Mouse (Mus musculus): ENCODE data around the gene Cltrn.
A peak's percentile ranks its signal among the peaks of the same experiment; 100 is the strongest.

Cltrn gene

DNA sequence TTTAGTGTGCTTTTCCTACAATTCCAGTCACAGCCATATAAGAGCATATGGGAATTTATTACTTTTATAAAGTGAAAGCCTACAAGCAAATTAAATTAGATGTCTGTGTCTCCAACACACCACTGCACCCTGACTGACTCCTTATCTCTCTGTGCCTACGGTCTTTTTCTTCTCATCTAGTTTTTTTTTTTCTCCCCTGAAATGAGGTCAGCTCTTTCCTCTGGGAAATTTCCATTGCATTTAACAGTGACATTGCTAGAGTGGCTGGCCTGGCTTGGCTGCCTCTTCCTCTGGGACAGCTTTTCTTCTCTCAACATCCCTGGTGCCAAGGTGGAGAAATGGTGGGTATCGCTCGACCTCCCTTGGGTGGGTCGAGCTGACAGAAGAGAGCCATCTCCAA is at the start of gene Cltrn:
Cltrn (plus strand) TSS at position 249 of the 400 bp plus-strand sequence.
- no peak for DNase-seq (ENCODE audit: inconsistent ontology term)

GRCm38 (mm10) chrX:164038882-164039281 is 49.7 kb upstream of the Cltrn start:
- peak; percentile 67 for DNase-seq (ENCODE audit: inconsistent ontology term)

GRCm38 (mm10) chrX:164042069-164042468 is 46.6 kb upstream of the Cltrn start:
- no peak for DNase-seq (ENCODE audit: inconsistent ontology term)

GRCm38 (mm10) chrX:164046736-164047135 is 41.9 kb upstream of the Cltrn start:
- no peak for DNase-seq (ENCODE audit: inconsistent ontology term)

- no peak for DNase-seq (ENCODE audit: inconsistent ontology term)
Measured at GRCm38 (mm10) chrX:164055726-164056125, 32.9 kb upstream of the Cltrn start.

GRCm38 (mm10) chrX:164058523-164058922 is 30.1 kb upstream of the Cltrn start:
- no peak for DNase-seq (ENCODE audit: inconsistent ontology term)

DNA sequence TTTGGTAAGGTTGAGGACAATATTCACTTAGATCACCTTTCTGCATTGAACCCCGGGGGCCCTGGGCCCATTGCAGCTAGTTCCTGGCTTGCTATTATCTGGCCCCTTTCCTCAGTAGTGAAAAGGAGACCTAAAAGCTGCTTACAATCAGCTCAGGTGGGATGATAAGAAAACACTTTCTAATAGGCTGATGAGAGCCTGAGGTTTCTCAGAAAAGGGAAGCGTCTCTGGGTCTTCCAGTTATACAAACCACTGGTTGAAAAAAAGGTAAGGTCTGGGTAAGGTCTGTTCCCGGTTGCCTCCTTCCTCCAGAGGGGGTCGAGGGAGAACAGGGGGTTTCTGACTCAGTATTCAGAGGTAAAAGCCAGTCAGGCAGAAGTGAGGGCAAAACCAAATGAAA is 29.6 kb upstream of the Cltrn start:
- no peak for DNase-seq (ENCODE audit: inconsistent ontology term)

- peak; percentile 30 for DNase-seq (ENCODE audit: inconsistent ontology term)
Measured at GRCm38 (mm10) chrX:164066185-164066584, 22.4 kb upstream of the Cltrn start.

GRCm38 (mm10) chrX:164068968-164069367 is 19.7 kb upstream of the Cltrn start:
- DNase-seq (ENCODE audit: inconsistent ontology term) = no peak

- DNase-seq (ENCODE audit: inconsistent ontology term) = peak; percentile 93
Measured at GRCm38 (mm10) chrX:164076040-164076775, 12.4 kb upstream of the Cltrn start, which contains the start of gene Siah1b. TSS of gene Siah1b (minus strand) at chrX:164076493.

- no peak for DNase-seq (ENCODE audit: inconsistent ontology term)
Measured at GRCm38 (mm10) chrX:164082030-164082429, 6.6 kb upstream of the Cltrn start.

GRCm38 (mm10) chrX:164089916-164090315 is 1.3 kb downstream of the Cltrn start:
- no peak for DNase-seq (ENCODE audit: inconsistent ontology term)

- no peak for DNase-seq (ENCODE audit: inconsistent ontology term)
Measured at GRCm38 (mm10) chrX:164092300-164093169, 3.9 kb downstream of the Cltrn start.

DNA sequence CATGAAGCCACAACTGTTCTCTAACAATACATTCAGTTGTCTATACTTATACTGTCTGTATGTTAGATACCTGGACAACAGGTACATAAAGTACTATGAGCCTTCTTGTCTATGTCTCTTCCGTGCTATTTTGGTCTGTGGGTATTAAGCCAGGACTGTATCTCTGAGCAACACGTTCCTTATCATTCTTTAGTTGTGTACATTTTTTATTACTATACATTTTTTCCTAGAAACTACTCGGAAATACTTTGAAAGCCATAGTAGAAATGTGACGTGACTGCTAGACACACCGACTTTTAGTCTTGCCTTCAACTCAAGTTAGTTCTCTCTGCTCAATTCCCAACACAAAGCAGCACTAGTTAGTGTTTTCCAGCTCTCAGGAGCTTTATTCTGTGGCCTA is 4.8 kb downstream of the Cltrn start:
- no peak for DNase-seq (ENCODE audit: inconsistent ontology term)

DNA sequence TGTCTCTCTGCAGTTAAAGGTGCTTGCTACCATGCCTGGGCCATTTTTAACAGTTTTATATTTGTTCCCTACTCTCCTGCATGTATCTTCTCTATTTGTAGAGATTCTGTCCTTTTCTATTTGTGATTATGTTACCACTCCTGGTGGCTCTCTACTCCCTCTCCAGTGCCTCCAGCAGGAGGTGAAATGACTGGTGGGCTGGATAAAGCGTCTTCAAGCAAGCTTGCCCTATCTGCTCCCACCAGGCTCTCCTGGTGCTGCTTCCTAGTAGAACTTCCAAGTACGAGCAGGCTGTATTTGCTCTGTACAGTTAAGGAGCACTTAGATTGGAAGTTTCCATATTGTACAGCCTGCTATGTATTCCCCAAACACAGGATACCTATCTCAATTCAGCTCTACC is 7.2 kb downstream of the Cltrn start:
- DNase-seq (ENCODE audit: inconsistent ontology term) = no peak

DNA sequence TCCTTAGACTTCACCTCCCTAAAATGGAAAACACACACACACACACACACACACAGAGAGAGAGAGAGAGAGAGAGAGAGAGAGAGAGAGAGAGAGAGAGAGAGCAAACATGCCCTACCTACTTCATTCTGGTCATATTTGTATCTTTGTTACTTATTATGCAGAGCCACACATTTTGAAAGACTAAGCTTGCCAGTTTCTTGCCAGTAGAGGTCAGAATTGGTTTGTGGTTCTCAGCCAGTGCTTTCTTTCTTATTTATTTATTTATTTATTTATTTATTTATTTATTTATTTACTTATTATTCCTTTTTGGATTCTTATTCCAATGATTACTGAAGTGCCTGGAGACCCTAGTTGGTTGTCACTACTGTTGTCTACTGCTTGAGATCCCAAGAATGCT is 12.9 kb downstream of the Cltrn start:
- DNase-seq (ENCODE audit: inconsistent ontology term) = peak; percentile 49

DNA sequence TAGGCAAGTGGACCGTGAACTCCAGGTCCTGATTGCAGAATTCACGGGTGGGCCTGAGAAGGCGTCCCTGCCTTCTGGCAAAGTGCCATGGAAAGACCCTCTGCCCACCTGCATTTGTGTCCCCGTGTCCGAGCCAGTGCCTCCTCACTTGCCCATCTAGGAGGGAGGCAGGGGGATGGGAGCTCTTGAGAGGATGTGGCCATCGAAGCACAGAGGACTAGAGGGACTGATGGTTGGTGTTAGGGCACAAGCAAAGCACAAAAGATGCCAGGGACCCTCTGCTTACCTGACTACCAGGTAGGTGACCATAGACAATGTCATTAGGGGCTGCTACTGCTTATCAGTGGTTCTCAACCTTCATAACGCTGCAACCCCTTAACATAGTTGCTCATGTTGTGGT is 13.6 kb downstream of the Cltrn start:
- DNase-seq (ENCODE audit: inconsistent ontology term) = no peak

GRCm38 (mm10) chrX:164102656-164103055 is 14.0 kb downstream of the Cltrn start:
- DNase-seq (ENCODE audit: inconsistent ontology term) = no peak

DNA sequence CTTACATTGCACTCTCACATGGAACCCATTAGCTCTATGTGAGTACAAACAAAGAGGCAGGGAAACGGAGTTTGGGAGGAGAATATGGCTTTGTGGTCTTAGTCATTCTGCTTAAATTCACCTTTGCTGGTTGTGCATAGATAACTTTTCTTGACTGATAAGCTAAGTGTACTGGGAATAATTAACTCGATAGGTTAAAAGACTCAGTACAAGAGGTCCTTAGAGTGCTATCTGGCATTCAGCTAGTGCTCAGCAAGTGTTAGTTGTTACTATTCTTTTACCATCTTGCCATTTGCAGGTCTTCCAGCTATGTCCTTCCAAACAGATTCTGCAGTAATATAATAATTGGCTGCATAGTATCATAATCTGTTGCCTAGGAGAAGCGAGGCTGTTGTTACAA is 22.5 kb downstream of the Cltrn start:
- no peak for DNase-seq (ENCODE audit: inconsistent ontology term)

DNA sequence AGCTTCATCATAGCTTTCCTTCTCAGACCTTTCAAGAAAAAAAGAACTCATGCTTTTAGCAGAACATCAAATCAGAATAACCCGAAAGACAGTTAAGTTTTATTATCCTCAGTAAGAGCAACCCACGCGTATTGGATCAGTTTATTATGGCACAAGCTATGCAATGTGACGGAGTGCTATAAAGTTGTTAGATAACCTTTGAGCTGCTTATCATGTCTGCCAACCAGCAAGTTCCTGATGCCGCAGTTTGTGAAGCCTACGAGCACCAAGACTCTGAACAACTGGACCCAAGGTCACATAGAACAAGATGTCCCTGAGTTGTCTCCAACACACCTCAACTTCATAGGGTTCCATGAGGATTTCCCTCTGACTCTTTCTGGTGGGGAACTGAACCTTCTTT is 25.1 kb downstream of the Cltrn start:
- no peak for DNase-seq (ENCODE audit: inconsistent ontology term)

DNA sequence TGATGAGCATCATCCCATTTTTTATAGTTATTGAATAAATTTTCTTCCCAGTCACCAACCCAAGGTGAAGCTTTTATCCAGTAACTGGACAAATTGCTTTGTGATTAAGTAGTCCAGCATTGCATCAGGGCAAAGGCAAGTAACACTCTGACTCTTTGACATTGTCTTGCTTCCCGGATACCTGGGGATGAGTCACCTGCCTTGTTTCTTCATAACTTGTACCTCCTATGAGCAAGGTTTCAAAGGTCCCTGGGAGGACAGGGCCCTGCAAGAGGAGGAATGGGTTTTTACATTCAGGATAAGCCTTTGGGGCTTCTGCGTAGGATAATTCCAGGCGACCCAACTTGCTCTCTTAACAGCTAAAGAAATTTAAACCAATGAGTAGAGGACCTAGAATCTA is 35.3 kb downstream of the Cltrn start:
- DNase-seq (ENCODE audit: inconsistent ontology term) = no peak

- peak; percentile 74 for DNase-seq (ENCODE audit: inconsistent ontology term)
Measured at GRCm38 (mm10) chrX:164133531-164133930, 44.9 kb downstream of the Cltrn start.

- DNase-seq (ENCODE audit: inconsistent ontology term) = no peak
Measured at GRCm38 (mm10) chrX:164135304-164135818, 46.7 kb downstream of the Cltrn start.
